Mouse (Mus musculus): ENCODE measurements around the gene I830077J02Rik.

- TF ChIP-seq TAL1 (IDR thresholded peaks at IDR 0.05; ENCODE audit: low read length) (no peak), GATA1 (IDR thresholded peaks at IDR 0.05; ENCODE audit: low read length) (no peak)
These were observed 42.2 kb downstream of the I830077J02Rik start for GRCm38 (mm10) chr3:105890220-105890619.

All from erythroblast, embryonic 14.5 days (primary cell).